Mouse (Mus musculus) heart, embryonic 10.5 days (tissue): ENCODE measurements around the gene Trabd2b. TPM values are rescaled to one million over a fixed set of nuclear protein-coding genes. Genes with fewer than 3 reads are reported as not detected.

Experiments
- polyA plus RNA-seq: library from polyadenylated mRNA; unstranded; fragments of >200 nt; fragmentation: Nextera tagmentation; extraction: Ambion mirVana; gene quantifications from 2 replicates; pipeline ENCODE4 v1.2.1, GENCODE M21; 2016

The Trabd2b gene
- polyA plus RNA-seq, 1 experiment from 2014 or later: 2.2 TPM

Other genes starting within 250 kb of the Trabd2b start
- not detected in 2 replicates for gene Skint11, start 243.3 kb upstream of the Trabd2b start, polyA plus RNA-seq